In the genomic region with DNA sequence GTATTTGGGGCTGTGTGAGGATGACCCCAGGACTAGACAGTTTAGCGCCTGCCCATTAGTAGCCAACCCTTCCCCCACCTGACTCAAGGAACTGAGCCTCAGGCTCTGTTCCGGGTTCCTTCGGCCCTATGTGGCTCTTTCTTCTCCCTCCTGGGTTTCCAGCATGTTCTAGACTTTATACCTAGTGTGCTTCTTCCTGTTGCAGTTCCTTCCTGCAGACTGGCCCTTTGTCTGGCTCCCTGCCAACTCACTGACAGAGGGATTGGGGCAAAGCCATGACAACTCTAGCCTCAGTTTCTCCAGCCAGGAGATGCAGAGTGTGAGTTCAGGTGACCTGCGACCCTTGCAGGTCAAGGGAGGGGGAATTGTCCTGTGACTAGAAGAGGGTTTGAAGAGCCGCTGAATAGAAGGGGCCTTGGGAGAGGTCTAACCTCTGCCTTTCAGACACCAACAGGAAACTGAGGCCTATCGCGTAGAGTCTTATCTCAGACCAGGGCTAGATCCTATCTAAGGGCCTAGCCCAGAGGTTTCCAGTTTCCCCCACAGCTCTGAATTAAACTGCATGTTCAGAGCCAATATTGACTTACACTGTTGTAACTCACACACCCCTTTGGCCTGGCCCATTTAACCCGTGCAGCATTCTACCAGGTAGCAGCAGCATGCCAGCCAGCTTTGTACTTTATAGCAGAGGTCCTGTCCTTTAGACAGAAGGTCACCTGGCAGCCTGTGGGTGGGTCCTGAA, we compare ENCODE assay signal across 15 mouse cellular contexts. TPM values are rescaled to one million over a fixed set of nuclear protein-coding genes. Genes with fewer than 3 reads are reported as not detected.
DNase-seq lines count a peak whose midpoint lies in the region; ATAC-seq and TF ChIP-seq lines count a peak whose summit lies in the region.
"Had no signal": no experiment of that assay in that cellular context is flagged by ENCODE, and none has a peak within 500 bp of the region (broad histone marks: within the 10 kb centered on the region; RNA-seq: fewer than 3 reads in every experiment).

No protein-coding gene starts in this region.

- WGBS in intestine, postnatal 0 days, result 50% methylated on average over 8 of the region's 8 CpGs
- 51% methylated on average over 8 of the region's 8 CpGs for WGBS in lung, postnatal 0 days
- WGBS in neural tube, embryonic 15.5 days, result 89% methylated on average over 8 of the region's 8 CpGs
- 84% methylated on average over 8 of the region's 8 CpGs for WGBS in midbrain, embryonic 16.5 days

- peak overlapping the region; percentile 41; the same call in 1 of the 2 replicates for H3K27ac ChIP-seq in intestine, postnatal 0 days (ENCODE audit: low read depth, low read length)
- H3K27ac ChIP-seq in lung, postnatal 0 days (ENCODE audit: low read length), result no peak overlapping the region
- no peak overlapping the region for H3K27ac ChIP-seq in neural tube, embryonic 15.5 days (replicated peaks)
- H3K27ac ChIP-seq in midbrain, embryonic 16.5 days (ENCODE audit: low read length), result no peak overlapping the region
- H3K27ac ChIP-seq: embryonic facial prominence, embryonic 10.5 days; heart, adult 2 months; hindbrain, embryonic 10.5 days had no signal

- H3K4me3 ChIP-seq in intestine, postnatal 0 days (ENCODE audit: low read depth, low read length), result no peak overlapping the region
- no peak overlapping the region for H3K4me3 ChIP-seq in lung, postnatal 0 days (ENCODE audit: low read depth, low read length)
- H3K4me3 ChIP-seq in neural tube, embryonic 15.5 days (replicated peaks), result no peak overlapping the region
- no peak overlapping the region for H3K4me3 ChIP-seq in midbrain, embryonic 16.5 days (ENCODE audit: low read depth, low read length)
- H3K4me3 ChIP-seq: embryonic facial prominence, embryonic 10.5 days; heart, adult 2 months; hindbrain, embryonic 10.5 days had no signal

- H3K36me3 ChIP-seq in intestine, postnatal 0 days (ENCODE audit: control insufficient read depth, insufficient read depth), result no peaks in the 10 kb centered on the region
- no peaks in the 10 kb centered on the region for H3K36me3 ChIP-seq in lung, postnatal 0 days (ENCODE audit: insufficient read depth, low read length)
- H3K36me3 ChIP-seq in neural tube, embryonic 15.5 days, result no peaks in the 10 kb centered on the region
- H3K36me3 ChIP-seq in midbrain, embryonic 16.5 days (ENCODE audit: control insufficient read depth, insufficient read depth, low read length), result no peaks in the 10 kb centered on the region
- H3K36me3 ChIP-seq: hindbrain, embryonic 10.5 days had no signal

- TF ChIP-seq EP300 in lung, postnatal 0 days (IDR thresholded peaks at IDR 0.05), result no peak

- peak; percentile 71 for ATAC-seq in intestine, postnatal 0 days
- peak; percentile 74 for ATAC-seq in lung, postnatal 0 days
- no peak for ATAC-seq in neural tube, embryonic 15.5 days (ENCODE audit: low FRiP score)
- no peak for ATAC-seq in midbrain, embryonic 16.5 days
- ATAC-seq: Patski had no signal

- H3K4me2 ChIP-seq in intestine, postnatal 0 days (replicated peaks; ENCODE audit: low read depth), result no peak overlapping the region
- no peak overlapping the region for H3K4me2 ChIP-seq in lung, postnatal 0 days (replicated peaks; ENCODE audit: low read depth, low read length)
- no peak overlapping the region for H3K4me2 ChIP-seq in neural tube, embryonic 15.5 days
- H3K4me2 ChIP-seq in midbrain, embryonic 16.5 days (ENCODE audit: low read length), result no peak overlapping the region

- H3K9me3 ChIP-seq in intestine, postnatal 0 days (ENCODE audit: control insufficient read depth), result no peaks in the 10 kb centered on the region
- no peaks in the 10 kb centered on the region for H3K9me3 ChIP-seq in lung, postnatal 0 days (ENCODE audit: low read length)
- H3K9me3 ChIP-seq in neural tube, embryonic 15.5 days (replicated peaks), result no peaks in the 10 kb centered on the region
- no peaks in the 10 kb centered on the region for H3K9me3 ChIP-seq in midbrain, embryonic 16.5 days (replicated peaks; ENCODE audit: control insufficient read depth, low read length, poor library complexity, severe bottlenecking)
- H3K9me3 ChIP-seq: embryonic facial prominence, embryonic 10.5 days; hindbrain, embryonic 10.5 days had no signal

- H3K9ac ChIP-seq in intestine, postnatal 0 days (ENCODE audit: low read depth, low read length), result no peak overlapping the region
- no peak overlapping the region for H3K9ac ChIP-seq in lung, postnatal 0 days (replicated peaks; ENCODE audit: low read depth)
- no peak overlapping the region for H3K9ac ChIP-seq in neural tube, embryonic 15.5 days (replicated peaks)
- H3K9ac ChIP-seq in midbrain, embryonic 16.5 days (ENCODE audit: low read depth, low read length), result no peak overlapping the region

- H3K27me3 ChIP-seq in intestine, postnatal 0 days (replicated peaks; ENCODE audit: control insufficient read depth, insufficient read depth, low read length), result no peaks in the 10 kb centered on the region
- no peaks in the 10 kb centered on the region for H3K27me3 ChIP-seq in lung, postnatal 0 days (replicated peaks; ENCODE audit: insufficient read depth, low read length)
- peaks cover 7% of the 10 kb centered on the region; the same call in 1 of the 2 replicates for H3K27me3 ChIP-seq in neural tube, embryonic 15.5 days (replicated peaks)
- no peaks in the 10 kb centered on the region for H3K27me3 ChIP-seq in midbrain, embryonic 16.5 days (ENCODE audit: control insufficient read depth, insufficient read depth, low read depth, low read length)

- H3K4me1 ChIP-seq in intestine, postnatal 0 days (replicated peaks; ENCODE audit: control insufficient read depth, insufficient read depth, low read length), result no peaks in the 10 kb centered on the region; the same call in 1 of the 2 replicates
- H3K4me1 ChIP-seq in lung, postnatal 0 days (ENCODE audit: insufficient read depth, low read depth, low read length), result peaks cover 6% of the 10 kb centered on the region; the same call in 1 of the 2 replicates
- peaks cover 8% of the 10 kb centered on the region; the same call in 1 of the 2 replicates for H3K4me1 ChIP-seq in neural tube, embryonic 15.5 days
- no peaks in the 10 kb centered on the region for H3K4me1 ChIP-seq in midbrain, embryonic 16.5 days (ENCODE audit: control insufficient read depth, insufficient read depth, low read length)

- no peak for TF ChIP-seq CTCF in intestine, postnatal 0 days (IDR thresholded peaks at IDR 0.05; ENCODE audit: low read depth)
- TF ChIP-seq CTCF in lung, postnatal 0 days (IDR thresholded peaks at IDR 0.05), result no peak

- DNase-seq in heart, postnatal 4 days, result peak; percentile 42
- no peak for DNase-seq in heart, adult 8-10 months (ENCODE audit: low spot score)
- DNase-seq in CD4-positive helper T cell, adult 2 months (ENCODE audit: low read depth, low spot score), result peak; percentile 52
- peak; percentile 67 for DNase-seq in lung, postnatal 0 days (ENCODE audit: low spot score)
- DNase-seq in frontal cortex, adult 2 months (ENCODE audit: extremely low spot score in 1 of 2, low spot score in 1 of 2), result no peak
- DNase-seq: cerebellum, adult 8-10 months; heart, adult 2 months; kidney, adult 8-10 months; thymus, postnatal 25 days had no signal

RNA-seq across cellular contexts. Expression of a gene that starts 14.2 kb away (rescaled TPM):
- 1 to 10 TPM; 4.4 to 5.7 TPM for total RNA-seq in heart, postnatal 4 days (2021)
- 1 to 10 TPM; 4.2 to 7.8 (median 6.4) TPM for total RNA-seq in heart, adult 8-10 months (2022)
- polyA plus RNA-seq in intestine, postnatal 0 days (2015; fragmentation: Nextera tagmentation; extraction: Ambion mirVana), result 0.80 and 1.1 TPM in 2 replicates
- polyA plus RNA-seq in lung, postnatal 0 days (2015; fragmentation: Nextera tagmentation; extraction: Ambion mirVana), result 10.5 and 11.8 TPM in 2 replicates
- 1.9 and 2.5 TPM in 2 replicates for polyA plus RNA-seq in neural tube, embryonic 15.5 days (2015; fragmentation: Nextera tagmentation; extraction: Ambion mirVana)
- polyA plus RNA-seq in frontal cortex, adult 2 months (2012; rRNA removed), result 0.82 and 0.90 TPM in 2 replicates
- polyA plus RNA-seq in midbrain, embryonic 16.5 days (2015; fragmentation: Nextera tagmentation; extraction: Ambion mirVana), result 1.0 and 1.2 TPM in 2 replicates

Comparison
In these comparisons a context has a peak if more than half of its experiments do, and no peak if none do; other contexts are left out.
1. DNase-seq: peak in heart, postnatal 4 days (single experiment), CD4-positive helper T cell, adult 2 months (single experiment) and lung, postnatal 0 days (single experiment); none in heart, adult 8-10 months (single experiment) and frontal cortex, adult 2 months (0 of 2).
2. ATAC-seq: peak in intestine, postnatal 0 days (single experiment) and lung, postnatal 0 days (single experiment); none in neural tube, embryonic 15.5 days (single experiment) and midbrain, embryonic 16.5 days (single experiment).